Mouse (Mus musculus): ENCODE measurements at regions not wholly inside any gene's neighbourhood (a gene's known extent, or its start where the extent isn't known, plus 50 kb on each side); places are given as distances from the start of the nearest gene placed in this dataset.

- no peak for DNase-seq (ENCODE audit: low spot score)
These were observed 576.3 kb upstream of the Plxna2 start for GRCm38 (mm10) chr1:194041393-194042352.

GRCm38 (mm10) chr1:194038711-194039110 lies 579.3 kb upstream of the Plxna2 start:
- no peak for DNase-seq (ENCODE audit: low spot score)

- DNase-seq (ENCODE audit: low spot score) = no peak
These were observed 583.7 kb upstream of the Plxna2 start for GRCm38 (mm10) chr1:194034199-194034883.

- DNase-seq (ENCODE audit: low spot score) = no peak
These were observed 585.4 kb upstream of the Plxna2 start for GRCm38 (mm10) chr1:194032603-194033002.

GRCm38 (mm10) chr1:194030651-194031228 lies 587.3 kb upstream of the Plxna2 start:
- DNase-seq (ENCODE audit: low spot score) = no peak

GRCm38 (mm10) chr1:194026958-194027692 lies 590.9 kb upstream of the Plxna2 start:
- DNase-seq (ENCODE audit: low spot score) = no peak

- DNase-seq (ENCODE audit: low spot score) = no peak
These were observed 591.8 kb upstream of the Plxna2 start for GRCm38 (mm10) chr1:194026213-194026612.

- DNase-seq (ENCODE audit: low spot score) = no peak
These were observed 598.7 kb upstream of the Plxna2 start for GRCm38 (mm10) chr1:194019282-194019681.

GRCm38 (mm10) chr1:193992226-193992625 lies 622.1 kb upstream of the Camk1g start:
- DNase-seq (ENCODE audit: low spot score) = no peak

- DNase-seq (ENCODE audit: low spot score) = no peak
These were observed 620.0 kb upstream of the Camk1g start for GRCm38 (mm10) chr1:193989956-193990675.

GRCm38 (mm10) chr1:193988970-193989904 lies 619.1 kb upstream of the Camk1g start:
- DNase-seq (ENCODE audit: low spot score) = no peak

GRCm38 (mm10) chr1:193980571-193980970 lies 610.5 kb upstream of the Camk1g start:
- DNase-seq (ENCODE audit: low spot score) = no peak

GRCm38 (mm10) chr1:193971537-193971936 lies 601.4 kb upstream of the Camk1g start:
- no peak for DNase-seq (ENCODE audit: low spot score)

- DNase-seq (ENCODE audit: low spot score) = no peak
These were observed 599.3 kb upstream of the Camk1g start for GRCm38 (mm10) chr1:193969264-193969908.

GRCm38 (mm10) chr1:193967957-193968926 lies 598.1 kb upstream of the Camk1g start:
- DNase-seq (ENCODE audit: low spot score) = no peak

GRCm38 (mm10) chr1:193966652-193967555 lies 596.8 kb upstream of the Camk1g start:
- no peak for DNase-seq (ENCODE audit: low spot score)

- no peak for DNase-seq (ENCODE audit: low spot score)
These were observed 595.2 kb upstream of the Camk1g start for GRCm38 (mm10) chr1:193965278-193965677.

All from heart, adult 8-10 months (tissue).